Mouse (Mus musculus) embryonic facial prominence, embryonic 14.5 days (tissue): ENCODE measurements at regions not wholly inside any gene's neighbourhood (a gene's known extent, or its start where the extent isn't known, plus 50 kb on each side); places are given as distances from the start of the nearest gene placed in this dataset.

ENCODE experiments used
- ATAC-seq: fragments of 200-750 bp; cut with Nextera tagmentation; 2 replicates; pipeline ENCODE4 v1.8.0; 2017; ENCODE audit warnings: low read depth, moderate number of reproducible peaks, moderate TSS enrichment
- DNase-seq: peaks from one replicate; pipeline ENCODE4 v3.0.0-alpha.2; 2015; ENCODE audit warnings: low spot score
- H3K27ac ChIP-seq: fragments of 300-500 bp; sonication (generic); replicated peaks from 2 replicates; pipeline ENCODE4 v1.5.1; 2014; ENCODE audit warnings: low read depth, mild to moderate bottlenecking, low read length, moderate library complexity
- H3K27me3 ChIP-seq: fragments of 300-500 bp; sonication (generic); replicated peaks from 2 replicates; pipeline ENCODE4 v1.6.1; 2014; ENCODE audit warnings: low read length; ENCODE audit not compliant: control insufficient read depth, insufficient read depth
- H3K36me3 ChIP-seq: fragments of 300-500 bp; sonication (generic); 2 replicates; pipeline ENCODE4 v1.6.1; 2014; ENCODE audit warnings: low read length, mixed read lengths; ENCODE audit not compliant: control insufficient read depth, insufficient read depth
- H3K4me1 ChIP-seq: fragments of 300-500 bp; sonication (generic); 2 replicates; pipeline ENCODE4 v1.6.1; 2014; ENCODE audit warnings: antibody characterized with exemption, low read length; ENCODE audit not compliant: control insufficient read depth, insufficient read depth
- H3K4me2 ChIP-seq: fragments of 300-500 bp; sonication (generic); 2 replicates; pipeline ENCODE4 v1.6.1; 2014; ENCODE audit warnings: low read depth, mild to moderate bottlenecking, low read length, moderate library complexity, mixed read lengths
- H3K4me3 ChIP-seq: fragments of 300-500 bp; sonication (generic); 2 replicates; pipeline ENCODE4 v1.5.1; 2014; ENCODE audit warnings: low read depth, mild to moderate bottlenecking, low read length
- H3K9ac ChIP-seq: fragments of 300-500 bp; sonication (generic); 2 replicates; pipeline ENCODE4 v1.6.1; 2014; ENCODE audit warnings: low read depth, mild to moderate bottlenecking, low read length, moderate library complexity, mixed read lengths
- H3K9me3 ChIP-seq: fragments of 300-500 bp; sonication (generic); 2 replicates; pipeline ENCODE4 v1.6.1; 2016; ENCODE audit warnings: low read length; ENCODE audit not compliant: control insufficient read depth
- WGBS: fragments of 180-500 bp; shearing (Covaris S2); extraction: QIAGEN DNeasy Blood & Tissue Kit; methylation state at CpG from one replicate; pipeline ENCODE4 v1.1.7; 2014; 5-methylcytosine and 5-hydroxymethylcytosine counted together

GRCm38 (mm10) chr13:102255401-102256371, 437.7 kb upstream of the Cd180 start:
- H3K4me2 ChIP-seq = no peak overlapping the region
- DNase-seq (no peak), ATAC-seq (no peak)
- H3K9ac ChIP-seq = no peak overlapping the region
- no peak overlapping the region for H3K27ac ChIP-seq
- no peaks in the 10 kb centered on the region for H3K36me3 ChIP-seq
- no peak overlapping the region for H3K4me3 ChIP-seq
- 56% methylated on average over 7 of the region's 7 CpGs for WGBS
- no peaks in the 10 kb centered on the region; the same call in 1 of the 2 replicates for H3K4me1 ChIP-seq
- H3K27me3 ChIP-seq = no peaks in the 10 kb centered on the region
- no peaks in the 10 kb centered on the region for H3K9me3 ChIP-seq

DNA sequence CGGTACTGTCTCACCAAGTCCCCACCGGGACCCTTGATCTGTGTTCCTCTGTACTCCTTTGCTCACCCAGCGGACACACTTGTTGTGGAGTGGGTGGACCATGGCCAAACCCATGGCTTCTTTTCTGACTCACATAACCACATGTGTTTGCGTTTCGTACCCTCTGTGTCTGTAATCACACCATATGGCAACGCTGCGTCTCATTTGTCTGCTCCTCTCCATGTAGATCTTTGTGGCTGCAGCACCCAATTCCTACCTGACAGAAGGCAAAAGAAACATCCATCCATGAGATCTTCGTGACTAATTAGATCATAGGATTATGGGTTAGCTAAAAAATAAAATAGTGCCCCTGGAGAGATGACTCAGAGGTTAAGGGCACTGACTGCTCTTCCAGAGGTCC, 435.2 kb upstream of the Cd180 start:
- Histone ChIP-seq H3K4me2 (no peak overlapping the region), H3K27ac (no peak overlapping the region), H3K9me3 (no peaks in the 10 kb centered on the region), H3K36me3 (no peaks in the 10 kb centered on the region), H3K4me3 (no peak overlapping the region), H3K9ac (no peak overlapping the region), H3K4me1 (no peaks in the 10 kb centered on the region; the same call in 1 of the 2 replicates), H3K27me3 (no peaks in the 10 kb centered on the region)
- 82% methylated on average over 8 of the region's 8 CpGs for WGBS
- ATAC-seq (no peak), DNase-seq (no peak)

GRCm38 (mm10) chr13:102273818-102274217, 419.5 kb upstream of the Cd180 start:
- DNase-seq (no peak), ATAC-seq (no peak)
- H3K36me3 ChIP-seq = no peaks in the 10 kb centered on the region
- H3K9me3 ChIP-seq = no peaks in the 10 kb centered on the region
- 70% methylated on average over 3 of the region's 3 CpGs for WGBS
- H3K27me3 ChIP-seq = no peaks in the 10 kb centered on the region
- H3K4me2 ChIP-seq = no peak overlapping the region
- no peaks in the 10 kb centered on the region for H3K4me1 ChIP-seq
- H3K9ac ChIP-seq = no peak overlapping the region
- no peak overlapping the region for H3K4me3 ChIP-seq
- no peak overlapping the region for H3K27ac ChIP-seq

DNA sequence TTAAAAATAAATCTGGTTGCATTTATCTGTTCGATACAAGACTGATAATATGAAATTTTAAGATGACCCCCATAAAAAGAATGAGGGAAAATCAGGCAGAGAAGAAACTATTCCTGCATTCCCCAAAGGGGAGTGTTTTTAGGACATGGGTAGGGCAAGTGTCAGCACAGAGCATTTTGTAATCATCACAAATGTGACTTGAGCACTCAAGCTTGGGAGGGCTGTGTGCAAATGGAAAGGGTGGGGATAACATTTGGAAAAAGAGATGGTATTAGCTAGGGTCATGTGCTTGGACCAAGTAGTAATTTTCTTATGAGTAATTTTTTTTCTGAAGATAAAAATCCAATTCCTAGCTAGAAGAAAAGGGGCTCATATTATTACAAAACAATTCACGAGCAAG, 418.1 kb upstream of the Cd180 start:
- WGBS = 87% methylated on average over 2 of the region's 2 CpGs
- DNase-seq = no peak
- Histone ChIP-seq H3K27ac (no peak overlapping the region), H3K27me3 (no peaks in the 10 kb centered on the region), H3K4me3 (no peak overlapping the region), H3K36me3 (no peaks in the 10 kb centered on the region), H3K9ac (no peak overlapping the region), H3K9me3 (no peaks in the 10 kb centered on the region), H3K4me1 (no peaks in the 10 kb centered on the region), H3K4me2 (no peak overlapping the region)
- ATAC-seq = no peak

DNA sequence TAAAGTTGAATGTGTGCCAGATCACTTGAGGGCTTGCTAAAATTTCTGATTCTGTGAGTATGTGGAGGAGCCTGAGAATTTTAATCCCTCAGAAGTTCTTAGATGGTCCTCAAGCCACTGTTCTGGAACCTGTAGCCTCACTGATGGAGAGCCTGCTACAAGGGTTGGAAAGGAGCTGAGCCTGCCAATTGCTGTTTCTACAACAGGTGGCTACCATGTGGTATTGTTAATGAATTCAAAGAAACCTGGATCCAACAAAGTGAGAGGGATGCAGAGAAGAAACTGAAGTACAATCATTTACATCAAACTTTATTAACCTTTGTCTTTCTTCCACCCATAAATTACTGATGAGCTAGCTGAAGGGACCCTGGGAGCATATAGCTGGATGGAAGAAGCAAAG, 416.5 kb upstream of the Cd180 start:
- ATAC-seq (no peak), DNase-seq (no peak)
- H3K4me1 ChIP-seq = no peaks in the 10 kb centered on the region
- no peaks in the 10 kb centered on the region for H3K27me3 ChIP-seq
- no peak overlapping the region for H3K9ac ChIP-seq
- H3K27ac ChIP-seq = no peak overlapping the region
- H3K4me2 ChIP-seq = no peak overlapping the region
- H3K9me3 ChIP-seq = no peaks in the 10 kb centered on the region
- no peaks in the 10 kb centered on the region for H3K36me3 ChIP-seq
- no peak overlapping the region for H3K4me3 ChIP-seq

DNA sequence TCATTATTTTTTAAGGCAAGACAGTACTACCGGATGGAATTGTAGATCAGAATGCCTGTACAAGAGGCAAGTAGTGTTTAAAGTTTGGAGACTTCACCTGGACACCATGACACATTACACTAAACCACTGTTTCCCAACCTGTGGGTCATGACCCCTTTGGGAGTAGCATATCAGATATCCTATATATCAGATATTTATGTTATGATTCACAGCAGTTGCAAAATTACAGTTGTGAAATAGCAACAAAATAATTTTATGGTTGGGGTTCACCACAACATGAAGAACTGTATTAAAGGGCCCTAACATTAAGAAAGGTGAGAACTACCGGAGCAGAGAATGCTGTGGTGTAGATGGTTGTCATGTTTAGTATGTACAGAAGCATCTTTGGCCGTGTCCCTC, 413.2 kb upstream of the Cd180 start:
- H3K4me3 ChIP-seq = no peak overlapping the region
- no peaks in the 10 kb centered on the region for H3K27me3 ChIP-seq
- 86% methylated on average over 3 of the region's 3 CpGs for WGBS
- H3K27ac ChIP-seq = no peak overlapping the region
- H3K4me1 ChIP-seq = no peaks in the 10 kb centered on the region
- DNase-seq = no peak
- H3K9me3 ChIP-seq = no peaks in the 10 kb centered on the region
- ATAC-seq = no peak
- H3K36me3 ChIP-seq = no peaks in the 10 kb centered on the region
- no peak overlapping the region for H3K4me2 ChIP-seq
- no peak overlapping the region for H3K9ac ChIP-seq

DNA sequence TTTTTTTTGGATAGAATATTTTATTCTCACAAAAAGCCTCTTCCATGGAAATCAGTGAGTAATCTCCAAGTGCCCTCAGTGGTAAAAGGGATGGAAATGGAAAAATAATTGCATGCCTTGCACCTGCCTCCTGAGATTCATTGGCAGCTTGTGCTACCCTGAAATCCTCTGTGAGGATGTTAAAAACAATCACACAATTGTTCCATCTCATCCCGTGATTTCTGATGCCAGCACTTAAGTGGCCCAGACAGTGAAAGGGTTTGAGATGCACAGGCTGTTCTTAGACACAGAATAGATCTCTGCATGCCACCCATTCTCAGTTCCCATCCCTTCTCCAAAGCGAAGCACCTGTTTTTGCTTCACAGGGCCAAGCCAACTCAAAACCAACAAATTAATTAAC, 398.9 kb upstream of the Cd180 start:
- Histone ChIP-seq H3K36me3 (no peaks in the 10 kb centered on the region), H3K27me3 (no peaks in the 10 kb centered on the region), H3K27ac (no peak overlapping the region), H3K4me3 (no peak overlapping the region), H3K9ac (no peak overlapping the region), H3K9me3 (no peaks in the 10 kb centered on the region), H3K4me1 (no peaks in the 10 kb centered on the region), H3K4me2 (no peak overlapping the region)
- DNase-seq = no peak
- no peak for ATAC-seq
- 77% methylated on average over 2 of the region's 2 CpGs for WGBS

DNA sequence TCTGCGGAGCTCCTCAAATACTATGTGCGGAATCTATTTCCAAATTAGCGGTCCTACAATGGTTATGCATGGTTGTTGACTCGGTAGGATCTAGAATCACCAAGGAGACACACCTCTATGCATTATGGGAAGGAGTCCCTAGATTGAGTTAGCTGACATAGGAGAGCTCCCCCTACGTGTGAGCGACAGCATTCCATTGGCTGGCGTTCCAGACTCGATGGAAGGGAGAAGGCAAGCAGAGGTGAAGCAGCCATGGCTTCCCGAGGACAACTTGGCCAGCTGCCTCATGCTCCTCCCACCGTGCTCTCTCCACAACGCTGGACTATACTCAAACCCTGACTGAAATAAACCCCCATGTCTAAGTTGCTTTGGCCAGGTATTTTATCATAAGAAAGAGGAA, 398.3 kb upstream of the Cd180 start:
- Histone ChIP-seq H3K27me3 (no peaks in the 10 kb centered on the region), H3K9me3 (no peaks in the 10 kb centered on the region), H3K4me2 (no peak overlapping the region), H3K9ac (no peak overlapping the region), H3K27ac (no peak overlapping the region), H3K36me3 (no peaks in the 10 kb centered on the region), H3K4me3 (no peak overlapping the region), H3K4me1 (no peaks in the 10 kb centered on the region)
- WGBS = 89% methylated on average over 11 of the region's 11 CpGs
- DNase-seq = no peak
- no peak for ATAC-seq

DNA sequence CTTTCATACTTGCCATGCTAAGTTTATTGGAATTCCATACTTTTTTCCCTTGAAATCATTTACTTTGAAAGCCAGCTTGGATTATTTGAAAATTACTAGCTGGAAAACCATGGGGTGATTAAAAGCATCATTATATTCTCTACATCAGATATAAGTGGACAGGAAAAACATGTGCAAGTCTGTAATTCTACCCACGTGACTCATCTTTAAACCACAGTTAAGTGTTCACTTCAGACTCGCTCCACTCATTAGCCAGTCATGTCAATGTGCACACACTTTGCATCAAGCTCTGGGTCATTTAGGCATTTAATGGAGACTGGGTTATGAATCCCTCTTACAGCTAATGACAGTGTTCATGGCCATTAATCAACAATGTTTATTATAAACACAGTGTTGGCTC, 385.4 kb upstream of the Cd180 start:
- H3K4me2 ChIP-seq = no peak overlapping the region
- no peaks in the 10 kb centered on the region for H3K36me3 ChIP-seq
- no peak overlapping the region for H3K4me3 ChIP-seq
- H3K27ac ChIP-seq = no peak overlapping the region
- no peaks in the 10 kb centered on the region for H3K9me3 ChIP-seq
- WGBS = 61% methylated on average over 2 of the region's 2 CpGs
- no peak overlapping the region for H3K9ac ChIP-seq
- no peak for ATAC-seq
- no peak for DNase-seq
- H3K4me1 ChIP-seq = no peaks in the 10 kb centered on the region
- H3K27me3 ChIP-seq = no peaks in the 10 kb centered on the region
